Mouse (Mus musculus) testis, postnatal 14 days (tissue): ENCODE measurements around the gene Tln2.

Experiments used
- DNase-seq: peaks from one replicate; pipeline ENCODE4 v3.0.0; 2021; ENCODE audit warnings: low spot score

The Tln2 gene

DNA sequence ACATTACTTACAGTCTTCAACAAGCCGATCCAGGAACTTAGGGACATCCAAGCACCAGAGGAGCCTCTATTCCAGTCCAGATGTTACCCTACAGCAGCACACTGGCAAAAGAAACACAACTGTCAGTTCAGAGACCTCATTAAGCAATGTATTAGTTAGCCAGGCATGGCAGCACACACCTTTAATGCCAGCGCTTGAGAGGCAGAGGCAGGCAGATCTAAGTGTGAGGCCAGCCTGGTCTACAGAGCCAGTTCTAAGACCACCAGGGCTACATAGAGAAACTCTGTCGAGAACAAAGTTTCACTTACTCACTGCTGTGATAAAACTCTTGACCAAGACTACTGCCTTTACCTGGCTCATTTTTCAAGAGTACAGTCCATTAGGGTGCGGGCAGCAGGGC lies at the start of gene Tln2:
Tln2 (minus strand) TSS at position 101 of the 400 bp plus-strand sequence.
- no peak for DNase-seq

DNA sequence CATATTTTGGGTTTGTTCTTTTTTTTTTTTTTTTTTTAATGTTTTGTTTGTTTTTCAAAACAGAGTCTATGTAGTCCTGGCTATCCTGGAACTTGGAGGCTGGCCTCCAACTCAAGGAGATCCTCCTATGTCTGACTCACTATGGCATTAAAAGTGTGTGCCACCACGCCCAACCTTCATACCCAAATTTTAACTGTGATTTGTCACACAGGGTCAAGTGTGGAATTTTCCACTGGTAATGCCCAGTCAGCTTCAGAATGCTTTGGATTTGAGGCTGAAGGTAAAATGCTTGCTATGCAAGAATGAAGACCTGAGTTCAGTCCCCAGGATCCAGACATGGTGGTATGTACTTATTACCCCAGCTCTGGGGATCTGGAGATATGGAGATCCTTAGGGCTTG lies 49.7 kb upstream of the Tln2 start:
- DNase-seq: no peak

DNA sequence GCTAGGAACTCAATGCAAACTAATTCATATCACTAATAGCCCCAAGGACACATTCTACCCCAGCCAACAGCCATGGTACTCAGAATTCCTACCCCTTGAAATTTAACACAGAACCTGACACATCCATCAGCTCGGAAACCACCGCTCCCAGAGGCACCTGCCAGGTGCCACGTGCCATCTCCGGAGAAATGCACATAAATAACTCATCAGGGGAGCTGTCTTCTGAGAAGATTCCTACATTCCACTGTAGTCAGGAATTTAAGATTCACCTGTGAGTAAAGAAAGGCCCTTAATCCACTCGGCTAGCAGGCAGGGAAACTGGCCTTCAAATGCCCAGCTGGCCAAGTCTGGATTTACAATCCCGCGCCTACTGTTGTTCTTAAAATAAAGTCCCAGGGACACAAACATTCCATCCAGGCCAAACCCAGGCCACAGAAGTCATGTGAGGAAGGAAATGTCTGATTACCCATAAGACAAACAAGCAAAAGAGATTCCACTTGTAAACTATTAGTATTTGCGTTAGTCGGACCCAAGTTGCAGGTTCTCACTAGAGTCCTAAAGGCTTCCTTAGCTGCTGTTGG lies 48.4 kb upstream of the Tln2 start:
- DNase-seq: no peak

DNA sequence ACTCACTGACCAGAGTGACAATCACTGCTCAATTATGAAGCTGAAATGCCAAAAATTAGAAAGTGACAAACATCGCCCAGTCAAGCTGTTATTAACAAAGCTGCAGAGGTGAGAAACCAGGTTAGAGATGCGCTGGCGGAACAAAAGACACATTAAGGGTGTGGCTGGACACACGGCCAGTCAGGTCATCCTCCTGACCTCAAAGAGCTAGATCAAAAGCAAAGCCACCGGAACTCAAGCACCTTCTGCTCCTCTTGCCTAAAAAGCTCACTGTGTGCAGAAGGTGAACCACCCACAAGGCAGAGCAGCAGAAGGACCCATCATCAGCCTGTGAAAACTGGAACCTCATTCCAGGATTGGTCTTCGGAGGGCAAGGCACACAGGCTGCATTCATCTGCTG lies 47.8 kb upstream of the Tln2 start:
- DNase-seq: no peak

DNA sequence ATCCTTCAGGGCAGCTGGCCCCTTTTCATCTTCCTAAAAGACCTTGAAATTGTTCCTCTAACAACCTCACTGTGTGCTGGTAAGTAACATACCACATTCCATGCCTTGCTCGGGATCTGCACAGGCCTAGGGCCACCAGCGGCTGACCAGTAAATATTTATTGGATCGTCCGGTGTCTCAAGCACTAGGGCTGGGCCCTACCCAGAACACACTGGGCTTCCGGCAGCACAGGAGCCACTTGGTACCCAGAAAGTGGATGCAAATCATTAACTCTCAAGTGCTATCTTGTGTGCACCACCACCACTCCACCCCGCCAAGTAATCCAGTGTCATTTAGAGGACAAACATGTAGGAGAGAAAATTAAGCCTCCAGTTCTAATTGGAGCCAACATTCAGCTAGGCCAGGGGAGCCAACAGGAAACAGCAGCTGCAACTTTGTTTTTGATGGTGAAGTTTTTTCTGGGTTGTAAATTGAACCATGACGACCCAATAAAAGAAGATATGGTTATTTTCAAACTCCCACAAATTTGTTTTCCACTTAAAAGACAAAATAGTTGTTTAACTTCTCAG lies 46.4 kb upstream of the Tln2 start:
- no peak for DNase-seq

DNA sequence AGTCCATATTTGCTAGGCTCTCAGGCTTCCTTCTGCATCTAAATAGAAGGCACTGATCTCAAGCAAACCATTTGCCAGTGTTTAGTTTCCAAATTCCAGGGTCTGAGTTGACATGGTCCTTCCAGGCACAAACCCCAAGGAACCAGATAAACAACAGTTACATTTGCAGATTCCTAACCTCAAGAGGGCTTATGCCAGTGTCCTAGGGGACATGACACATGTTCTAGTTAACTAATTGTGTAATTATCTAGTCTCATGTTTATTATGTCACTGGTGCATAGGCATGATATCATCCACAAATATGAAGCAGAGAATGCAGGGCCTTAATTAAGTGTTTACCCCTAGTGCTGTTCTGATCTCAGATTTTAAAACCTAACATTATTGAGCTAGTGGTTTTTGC lies 45.4 kb upstream of the Tln2 start:
- no peak for DNase-seq

DNA sequence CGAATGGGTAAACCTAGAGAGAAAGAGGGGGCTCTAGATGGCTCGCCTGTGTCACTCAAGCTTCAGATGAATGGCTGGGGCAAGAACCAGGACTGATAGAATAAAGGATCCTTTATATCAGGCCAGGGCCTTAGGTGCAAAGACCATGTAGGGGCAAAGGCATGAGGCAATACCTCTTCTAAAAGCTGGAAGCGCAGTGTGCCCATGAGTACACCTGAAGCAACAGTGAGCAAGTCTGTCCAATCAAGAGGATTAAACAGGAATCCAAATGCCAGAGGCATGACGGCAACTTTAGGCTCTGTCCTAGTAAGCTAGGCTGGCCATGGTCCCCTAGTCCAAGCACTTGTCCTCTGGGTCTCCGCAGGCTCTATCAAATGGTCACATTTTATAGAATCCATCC lies 42.8 kb upstream of the Tln2 start:
- no peak for DNase-seq

DNA sequence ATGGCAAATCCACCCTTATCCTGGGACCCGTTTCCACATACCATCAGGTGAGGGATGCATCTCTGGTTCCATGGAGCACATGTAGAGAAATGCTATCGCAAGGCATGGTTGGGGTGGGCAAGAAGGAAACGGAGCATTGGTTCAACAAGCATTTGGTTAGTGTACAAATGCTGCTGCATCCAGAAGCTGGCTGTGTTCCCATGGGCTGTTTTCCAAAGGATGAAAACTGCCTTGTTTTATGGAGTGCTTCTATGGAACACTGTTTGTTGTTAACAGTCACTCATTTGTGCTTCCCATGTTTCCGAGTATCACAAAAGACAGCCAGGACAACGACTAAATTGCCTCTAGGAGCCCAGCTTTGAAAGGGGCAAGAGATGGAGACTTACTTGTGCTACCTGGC lies 35.7 kb upstream of the Tln2 start:
- no peak for DNase-seq

DNA sequence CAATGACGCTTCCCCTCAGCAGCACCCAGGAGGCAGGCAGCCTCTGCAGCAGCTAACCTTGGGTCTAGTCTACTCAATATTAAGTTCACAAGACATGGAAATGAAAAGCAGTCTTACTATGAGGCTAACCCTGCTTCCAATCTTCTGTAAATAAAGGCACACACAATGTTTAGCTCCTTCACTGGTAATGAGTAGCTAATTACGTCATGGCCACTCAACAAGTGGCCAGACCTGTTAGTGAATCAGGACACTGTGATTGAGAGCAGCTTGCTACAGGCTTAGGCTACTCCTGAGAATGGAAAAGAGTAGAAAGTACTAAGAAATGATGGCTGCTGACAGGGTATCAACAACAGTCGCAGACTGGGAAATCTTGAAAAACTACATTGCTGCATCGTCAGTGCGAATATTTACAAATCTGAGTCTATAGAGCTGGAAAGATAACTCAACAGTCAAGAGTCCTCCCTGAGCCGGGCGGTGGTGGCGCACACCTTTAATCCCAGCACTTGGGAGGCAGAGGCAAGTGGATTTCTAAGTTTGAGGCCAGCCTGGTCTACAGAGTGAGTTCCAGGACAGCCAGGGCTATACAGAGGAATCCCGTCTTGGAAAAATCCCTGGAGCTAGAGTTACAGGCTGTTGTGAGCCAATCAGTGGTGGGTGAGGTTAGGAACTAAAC lies 34.1 kb upstream of the Tln2 start:
- no peak for DNase-seq

DNA sequence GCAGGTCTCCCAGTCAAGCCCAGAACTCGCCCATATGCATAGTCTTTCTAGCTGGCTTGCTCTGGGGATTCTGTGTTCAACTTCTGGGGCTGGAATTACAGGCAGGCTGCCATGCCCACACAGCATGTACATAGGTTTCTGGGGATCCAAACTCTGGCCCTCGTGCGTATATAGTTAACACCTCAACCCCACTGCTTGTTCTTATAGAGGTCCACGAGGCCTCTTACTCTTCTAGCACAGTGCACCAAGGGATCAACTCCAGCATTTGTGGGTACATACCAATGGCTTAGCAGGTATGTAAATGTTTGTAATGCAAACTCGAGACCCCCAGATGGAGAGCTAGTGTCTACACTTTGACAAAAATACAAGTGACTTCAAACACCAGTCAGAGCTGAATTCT lies 33.2 kb upstream of the Tln2 start:
- no peak for DNase-seq

DNA sequence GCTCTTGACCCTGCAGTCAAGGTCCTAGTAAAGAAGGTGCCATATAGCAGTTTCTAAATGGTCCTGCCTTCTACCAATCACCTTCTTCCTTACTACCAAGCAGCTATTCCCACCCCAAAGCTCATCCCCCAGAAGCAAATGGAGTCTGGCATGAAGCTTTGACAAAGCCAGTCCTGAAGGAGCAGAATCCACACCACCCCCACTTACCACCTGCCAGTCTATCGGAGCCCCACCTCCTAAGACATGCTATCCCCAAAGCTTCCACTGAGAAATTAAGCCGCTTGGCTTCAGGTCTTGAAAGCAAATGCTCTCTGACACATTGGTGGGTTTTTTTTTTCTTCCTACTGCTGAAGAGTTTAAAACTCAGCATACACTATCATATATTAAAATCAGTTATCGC lies 27.6 kb upstream of the Tln2 start:
- no peak for DNase-seq

DNA sequence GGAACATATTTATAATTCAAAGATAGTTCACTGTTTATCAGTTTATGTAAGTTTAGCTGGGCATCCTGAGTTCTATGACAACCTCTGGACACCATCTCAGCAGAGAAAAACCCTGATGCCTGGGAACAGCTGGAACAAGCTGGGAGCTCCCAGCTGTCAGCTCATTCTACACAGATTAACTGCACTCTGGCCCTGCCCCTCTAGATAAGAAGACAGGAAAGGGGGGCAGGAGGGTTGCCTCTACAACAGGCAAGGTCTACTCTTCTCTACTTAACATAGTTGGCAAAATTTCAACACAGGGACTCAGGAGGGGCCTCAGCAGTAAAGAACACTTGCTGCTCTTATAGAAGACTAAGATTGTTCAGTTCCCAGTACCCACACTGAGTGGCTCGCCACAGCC lies 27.0 kb upstream of the Tln2 start:
- no peak for DNase-seq

DNA sequence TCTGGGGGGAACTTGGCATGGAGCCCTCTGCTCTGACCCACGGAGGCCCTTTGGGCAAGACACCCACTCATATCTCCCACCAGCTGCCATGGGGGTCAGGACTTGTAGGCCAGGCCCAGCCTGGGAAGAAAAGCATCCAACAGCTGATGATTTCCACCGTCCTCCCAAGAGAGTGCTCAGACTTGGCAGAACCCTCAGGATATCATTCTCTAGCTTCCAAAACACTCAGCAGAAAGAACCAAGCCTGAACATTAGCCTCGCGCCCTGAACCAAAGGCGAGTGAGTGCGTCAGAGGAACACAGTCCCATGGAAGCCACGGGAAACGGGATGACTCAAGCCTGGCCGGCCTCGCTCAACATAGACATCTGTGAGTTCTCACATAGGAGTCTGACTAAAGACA lies 25.4 kb upstream of the Tln2 start:
- peak; percentile 14 for DNase-seq

DNA sequence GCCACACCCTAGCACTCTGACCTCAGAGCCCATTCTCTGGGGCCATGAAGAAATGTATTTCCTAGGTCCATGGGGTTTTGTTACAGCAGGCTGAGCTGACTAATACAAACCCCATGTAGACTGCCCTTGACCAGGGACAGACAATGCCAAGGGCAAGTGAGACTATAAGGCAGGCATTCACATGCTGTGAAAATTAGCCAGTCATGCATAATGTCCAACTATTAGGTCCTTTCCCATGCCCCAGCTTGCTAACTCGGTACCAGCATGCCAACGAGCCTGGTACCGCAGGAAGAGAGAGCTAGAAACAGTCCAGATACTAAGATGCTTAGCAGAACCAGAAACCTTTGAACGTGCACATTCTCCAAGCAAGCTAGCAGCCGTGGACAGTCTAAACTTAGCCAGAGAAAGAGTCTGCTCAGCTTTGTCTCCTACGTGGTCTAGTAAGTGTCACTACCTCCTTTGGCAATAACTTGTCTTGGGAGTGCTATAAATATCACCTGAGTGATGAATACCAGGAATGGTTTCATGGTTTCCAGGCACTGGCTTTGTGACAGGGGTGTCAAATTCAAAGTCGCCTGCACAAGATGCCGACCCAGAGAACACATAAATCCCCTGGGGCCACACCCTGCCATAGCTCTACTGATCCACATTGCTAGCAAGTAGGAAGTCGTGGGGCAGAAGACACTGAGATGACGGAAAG lies 22.2 kb upstream of the Tln2 start:
- DNase-seq: no peak

DNA sequence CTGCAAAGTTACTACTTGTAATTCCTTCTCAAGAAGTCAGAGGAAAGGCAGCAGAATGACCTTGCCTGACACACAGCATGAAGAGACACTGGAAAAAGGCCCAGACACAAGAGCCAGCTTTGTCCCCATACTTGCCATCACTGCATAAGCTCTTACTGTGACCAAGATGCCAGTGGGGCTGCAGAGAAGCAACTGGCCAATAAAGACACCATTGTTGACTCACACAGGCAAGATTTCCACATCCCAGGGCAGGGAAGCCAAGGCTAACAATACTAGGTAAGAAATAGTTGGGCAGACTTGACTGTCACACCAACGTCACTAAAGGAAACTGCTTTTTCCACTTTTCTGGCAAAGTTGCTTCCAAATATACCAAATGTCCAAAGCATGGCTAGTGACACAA lies 20.0 kb upstream of the Tln2 start:
- no peak for DNase-seq

DNA sequence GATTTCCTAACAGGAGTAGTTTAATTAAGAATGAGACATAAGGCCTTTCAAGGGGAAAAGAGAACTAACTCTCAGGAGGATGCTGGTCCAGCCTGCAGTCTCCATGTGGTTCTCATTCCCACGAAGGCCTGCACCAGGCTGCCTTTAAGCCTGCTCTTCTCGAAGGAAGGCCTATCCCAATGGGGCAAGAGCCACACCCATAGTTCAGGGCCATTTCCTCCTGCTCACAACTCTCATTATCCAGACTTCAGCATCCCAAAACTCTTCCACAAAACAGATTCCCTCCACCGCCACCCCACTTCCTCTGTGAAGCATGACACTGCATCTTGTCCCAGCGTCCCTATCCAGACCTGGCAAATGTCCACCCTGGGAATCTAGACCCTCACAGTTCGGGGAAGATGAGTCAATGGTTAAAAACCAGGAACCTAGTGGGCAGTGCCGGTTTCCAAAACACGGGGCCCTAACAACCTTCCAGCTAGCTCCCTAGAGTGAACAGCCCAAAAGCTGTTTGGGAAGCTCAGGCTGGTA lies 15.3 kb upstream of the Tln2 start:
- no peak for DNase-seq

DNA sequence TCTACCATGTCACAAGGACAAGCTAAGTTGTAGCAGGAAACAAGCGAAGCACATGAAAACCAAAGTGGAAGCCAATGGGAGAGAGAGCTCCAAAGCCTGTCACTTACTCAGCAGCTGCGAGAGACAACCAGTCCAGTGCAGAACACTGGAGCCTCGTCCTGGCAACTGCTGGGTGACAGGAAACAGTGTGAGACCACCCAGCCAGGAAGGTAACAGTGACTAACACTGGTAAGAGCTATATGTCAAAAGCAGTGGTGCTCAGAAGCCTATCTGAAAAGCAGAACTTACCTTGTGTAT lies 14.1 kb upstream of the Tln2 start:
- DNase-seq: no peak

DNA sequence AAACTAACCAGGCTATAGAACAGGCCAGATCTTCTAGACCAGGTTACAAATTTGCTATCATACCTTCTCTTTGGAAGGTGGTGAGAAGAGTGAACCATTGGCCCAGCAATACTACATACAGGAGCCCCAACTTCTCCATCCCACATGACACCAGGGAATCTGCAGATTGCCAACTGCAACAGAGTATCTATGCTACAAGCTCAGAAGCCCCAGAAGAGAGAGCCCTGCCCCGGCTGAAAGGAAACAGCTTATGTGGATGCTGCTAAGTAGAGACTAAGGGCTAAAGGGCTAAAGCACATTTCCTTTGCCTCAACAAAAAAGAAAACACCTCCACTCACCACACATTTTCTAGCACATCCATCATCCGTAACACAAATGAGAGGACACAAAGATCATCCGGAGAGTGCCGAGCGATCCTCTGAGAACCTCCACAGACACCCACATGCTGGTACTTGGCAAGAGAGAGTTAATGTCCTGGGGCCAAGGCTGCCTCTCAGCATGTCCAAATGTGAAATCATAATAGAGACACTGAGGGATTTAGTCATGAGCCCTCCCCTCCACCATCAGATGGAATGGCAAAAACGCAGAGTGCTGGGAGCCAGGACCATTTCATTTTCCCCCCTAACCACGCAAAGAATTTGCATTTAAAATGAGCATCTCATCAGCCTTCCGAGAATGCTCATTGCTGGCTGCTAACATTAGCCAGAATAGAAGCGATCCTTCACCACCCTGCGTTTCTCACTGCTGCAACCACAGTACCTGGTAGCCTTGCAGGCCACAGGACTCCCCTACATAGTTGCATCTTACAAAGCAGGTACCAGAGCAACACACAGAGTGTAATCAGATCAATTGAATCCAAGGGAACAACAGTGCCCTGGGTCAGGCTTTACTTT lies 13.5 kb upstream of the Tln2 start:
- no peak for DNase-seq

DNA sequence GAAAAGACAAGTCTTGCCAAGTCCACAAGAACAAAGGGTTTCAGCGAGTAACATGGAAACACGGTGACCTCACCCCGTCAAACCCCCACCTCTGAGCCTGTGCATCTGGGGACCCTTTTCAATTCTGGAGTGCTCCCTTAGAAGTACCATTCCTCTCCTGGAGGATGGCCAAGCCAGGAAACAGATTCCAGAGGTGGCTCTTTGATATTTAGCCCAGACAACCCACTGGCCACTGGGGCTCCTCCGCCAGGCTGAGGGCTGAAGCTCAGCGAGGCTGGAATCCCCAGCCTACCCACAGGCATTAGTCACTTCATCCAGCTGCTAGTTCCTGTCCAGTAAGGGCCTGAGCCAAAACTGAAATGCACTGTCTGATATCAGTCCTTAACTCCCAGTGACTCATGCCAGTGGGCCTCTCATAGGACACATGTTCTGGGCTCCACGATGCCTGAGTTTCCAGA lies 6.3 kb upstream of the Tln2 start:
- no peak for DNase-seq

DNA sequence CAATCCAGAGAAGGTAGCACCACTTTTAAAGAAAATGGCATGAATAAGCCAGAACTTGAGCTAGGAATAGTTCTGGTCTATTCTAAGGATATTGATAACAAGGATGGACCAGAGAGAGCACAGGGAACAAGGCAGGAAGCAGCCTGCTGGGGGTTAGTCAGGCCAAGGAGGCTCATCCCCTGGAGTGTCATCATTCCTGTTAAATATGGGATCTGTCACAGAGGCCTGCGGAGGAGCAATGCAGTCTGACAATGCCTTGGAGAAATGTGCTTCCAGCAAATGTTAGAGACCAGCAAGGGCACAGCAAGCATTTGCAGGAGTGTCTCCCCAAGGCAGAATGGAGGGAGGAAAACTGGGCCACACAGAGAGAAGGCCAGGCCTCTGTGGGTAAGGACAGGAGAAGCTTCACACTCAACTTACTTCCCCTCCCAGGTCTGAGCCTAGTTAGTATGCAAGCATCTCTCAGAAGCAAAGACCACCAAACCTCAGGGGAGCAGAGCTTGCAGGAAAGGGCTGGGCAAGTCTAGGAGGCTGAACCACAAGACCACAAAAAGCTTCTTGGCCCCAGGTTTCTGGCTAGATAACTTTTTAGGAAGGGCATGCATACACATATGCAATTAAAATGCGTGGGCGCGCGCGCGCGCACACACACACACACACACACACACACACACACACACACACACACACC lies 9.5 kb downstream of the Tln2 start:
- DNase-seq: peak; percentile 17

DNA sequence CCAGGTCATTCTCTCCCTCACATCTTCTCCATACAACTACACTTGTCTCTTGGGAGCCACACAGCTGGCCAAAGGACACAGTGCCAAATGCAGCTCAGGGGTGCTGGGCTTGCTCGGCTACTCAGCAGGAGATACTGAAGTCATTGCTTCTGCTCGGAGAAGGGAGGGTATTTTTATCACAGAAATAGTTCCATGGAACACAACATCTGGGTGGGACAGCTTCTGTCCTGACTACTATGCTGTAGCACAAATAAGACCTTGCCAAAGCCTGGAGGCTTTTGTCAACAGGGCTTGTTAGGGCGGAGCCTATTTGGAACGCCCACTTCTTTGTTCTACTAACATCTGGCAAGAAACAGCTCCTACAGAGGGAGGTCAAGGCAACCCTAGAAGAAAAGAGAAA lies 10.2 kb downstream of the Tln2 start:
- peak; percentile 52 for DNase-seq

DNA sequence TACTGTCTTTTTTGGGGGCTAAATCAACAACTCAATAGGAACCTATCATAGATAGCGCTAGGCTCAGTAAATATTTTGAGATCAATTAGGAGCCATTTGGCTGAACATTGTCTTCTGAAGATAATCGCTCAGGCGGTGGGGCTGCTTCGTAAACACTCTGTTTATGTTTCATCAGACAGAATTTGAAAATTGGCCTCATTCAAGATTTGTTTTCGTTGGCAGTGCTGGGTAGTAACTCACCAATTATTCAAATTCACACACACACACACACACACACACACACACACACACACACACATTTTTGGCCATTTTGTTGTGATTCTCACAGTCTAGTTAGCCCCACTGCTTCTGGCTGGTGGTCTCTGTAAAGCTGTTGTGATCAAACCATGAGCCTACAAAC lies 12.9 kb downstream of the Tln2 start:
- DNase-seq: no peak
